Mouse (Mus musculus) thymus, postnatal 0 days (tissue): ENCODE measurements at regions not wholly inside any gene's neighbourhood (a gene's known extent, or its start where the extent isn't known, plus 50 kb on each side); places are given as distances from the start of the nearest gene placed in this dataset.

Source experiments
- DNase-seq: peaks from one replicate; pipeline ENCODE4 v3.0.0-alpha.2; 2015; ENCODE audit warnings: low spot score

GRCm38 (mm10) chr6:53143846-53144584 lies 75.6 kb upstream of the Jazf1 start:
- DNase-seq: peak; percentile 13

GRCm38 (mm10) chr6:53134410-53134809 lies 66.0 kb upstream of the Jazf1 start:
- no peak for DNase-seq

GRCm38 (mm10) chr6:53130717-53131330 lies 62.4 kb upstream of the Jazf1 start:
- no peak for DNase-seq

GRCm38 (mm10) chr6:53126776-53127175 lies 58.3 kb upstream of the Jazf1 start:
- no peak for DNase-seq

- no peak for DNase-seq
Observed at GRCm38 (mm10) chr6:53124800-53125450, 56.5 kb upstream of the Jazf1 start.

- DNase-seq: no peak
Observed at GRCm38 (mm10) chr6:53120385-53120784, 52.0 kb upstream of the Jazf1 start.
